Mouse (Mus musculus) retina, postnatal 1 day (tissue): ENCODE measurements around the gene Lca5l.
A peak's percentile ranks its signal among the peaks of the same experiment; 100 is the strongest.
"Not testable (repeated sequence)": the region's sequence is repeated elsewhere in the genome, so short reads cannot be mapped to it uniquely, and the experiment has no call there.

ENCODE experiments used
- DNase-seq: peaks from one replicate; pipeline ENCODE4 v3.0.0-alpha.2; 2012

Gene Lca5l

GRCm38 (mm10) chr16:96165723-96166264 is 26.3 kb downstream of the Lca5l start:
- DNase-seq = no peak

DNA sequence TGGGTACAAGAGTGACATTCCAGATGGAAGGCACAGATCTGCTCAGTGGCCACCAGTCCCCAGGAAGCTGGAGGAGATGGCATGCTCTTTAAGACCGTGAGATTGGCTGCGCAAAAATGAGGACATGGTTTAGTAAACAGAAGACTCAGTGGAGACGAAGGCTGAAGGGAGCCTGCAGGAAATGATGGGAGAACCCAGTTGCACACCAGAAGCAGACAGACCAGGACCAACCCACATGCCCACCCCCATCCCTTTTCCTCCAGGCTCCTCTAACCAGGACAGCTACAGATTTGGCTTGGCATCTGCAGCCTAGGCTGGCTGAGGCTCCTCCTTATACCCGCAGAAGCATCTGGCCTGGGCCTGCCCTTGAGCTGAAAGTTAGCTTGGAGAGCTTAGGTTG is 30.7 kb downstream of the Lca5l start:
- no peak for DNase-seq

DNA sequence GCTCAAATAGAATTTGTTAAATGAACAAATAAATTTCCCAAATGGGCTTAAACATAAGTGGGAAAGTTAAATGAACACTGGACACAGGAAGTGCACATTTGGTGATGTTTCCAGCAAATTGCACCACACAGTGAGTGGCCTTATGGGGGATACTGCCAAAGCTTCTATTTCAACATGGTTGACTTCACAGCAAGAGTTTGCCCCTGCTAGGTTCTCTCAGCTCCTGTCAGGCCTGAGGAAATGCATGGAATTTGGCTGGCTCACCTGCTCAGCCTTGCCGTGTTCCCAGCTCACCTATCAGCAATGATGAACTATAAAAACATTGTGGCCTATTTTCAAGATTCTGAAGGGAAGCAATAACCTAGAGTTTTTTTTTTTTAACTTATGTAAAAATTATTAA is 31.1 kb downstream of the Lca5l start:
- DNase-seq = no peak

DNA sequence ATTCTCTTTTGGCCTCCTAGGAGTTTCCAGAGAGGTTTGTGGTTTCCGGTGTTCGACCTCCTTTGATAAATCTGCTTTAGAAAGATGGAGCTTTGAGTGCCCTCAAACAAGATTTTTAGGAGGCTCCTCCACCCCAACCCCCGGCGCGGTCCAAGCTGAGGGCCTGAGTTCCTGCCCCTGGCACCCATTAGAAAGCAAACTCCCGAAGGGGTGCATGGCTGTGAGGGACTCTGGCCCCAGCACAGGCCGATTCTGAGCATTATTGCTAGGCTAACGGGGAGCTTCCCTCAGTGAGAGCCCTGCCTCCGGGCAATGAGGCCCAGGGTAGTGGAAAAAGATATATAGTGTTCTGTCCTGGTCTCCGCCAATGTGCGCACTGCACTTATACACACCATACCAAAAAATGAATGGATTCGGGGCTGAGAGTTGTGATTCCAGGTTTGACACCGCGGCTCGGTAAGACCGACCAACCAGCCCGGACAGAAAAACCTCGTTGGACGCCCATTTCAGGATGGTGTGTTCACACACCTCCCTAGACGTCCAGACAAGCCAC is 32.2 kb downstream of the Lca5l start:
- DNase-seq = no peak

DNA sequence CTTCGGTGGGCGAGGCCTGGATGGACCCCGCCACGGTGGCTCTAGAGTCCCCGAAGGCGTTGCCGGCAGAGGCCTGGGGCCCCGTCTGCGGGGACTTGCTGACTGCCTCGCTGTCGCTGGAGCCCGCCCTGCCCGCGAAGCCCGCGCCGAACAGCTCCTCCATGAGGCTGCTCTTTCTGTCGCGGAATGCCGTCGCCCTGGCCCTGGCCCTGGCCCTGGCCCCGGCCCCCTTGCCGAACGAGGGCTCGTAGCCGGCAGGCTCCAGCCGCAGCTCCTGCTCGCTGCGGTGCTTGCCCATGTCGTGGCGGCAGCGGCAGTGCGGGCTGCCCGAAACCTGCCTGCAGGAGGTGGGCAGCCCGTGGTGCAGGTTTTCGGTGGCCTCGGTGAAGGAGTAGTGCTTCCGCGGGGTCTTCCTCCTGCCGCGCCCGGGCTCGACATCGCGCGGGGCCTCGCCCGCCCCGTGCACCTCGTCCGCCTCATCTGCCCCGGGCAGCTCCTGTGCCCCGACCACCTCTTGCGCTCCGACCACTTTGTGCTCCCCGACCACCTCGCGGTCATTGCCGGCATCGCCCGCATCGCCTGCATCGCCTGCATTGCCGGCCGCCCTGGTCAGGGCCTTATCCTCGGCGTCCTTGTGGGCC is 32.9 kb downstream of the Lca5l start:
- peak; percentile 83 for DNase-seq

- DNase-seq = no peak
Measured at GRCm38 (mm10) chr16:96158511-96159080, 33.5 kb downstream of the Lca5l start.

DNA sequence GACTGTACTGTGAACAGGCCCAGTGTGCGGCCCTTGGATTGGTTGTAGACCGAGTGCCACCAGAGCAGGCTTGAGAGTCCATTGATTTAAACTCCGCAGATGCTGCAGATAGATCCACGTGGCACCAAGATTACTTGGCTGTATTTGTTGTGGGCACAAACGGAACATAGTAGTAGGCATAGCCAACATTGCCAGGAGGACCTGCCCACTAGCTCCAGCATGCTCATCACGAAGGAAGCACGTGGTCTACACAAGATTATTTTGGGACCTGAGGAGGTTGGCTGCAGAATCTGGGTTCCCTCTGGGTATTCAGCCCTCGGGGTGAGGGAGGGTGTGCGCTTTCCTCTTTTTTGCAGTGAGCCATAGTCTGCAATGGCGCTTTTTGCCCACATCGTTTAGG is 34.9 kb downstream of the Lca5l start:
- DNase-seq = no peak

DNA sequence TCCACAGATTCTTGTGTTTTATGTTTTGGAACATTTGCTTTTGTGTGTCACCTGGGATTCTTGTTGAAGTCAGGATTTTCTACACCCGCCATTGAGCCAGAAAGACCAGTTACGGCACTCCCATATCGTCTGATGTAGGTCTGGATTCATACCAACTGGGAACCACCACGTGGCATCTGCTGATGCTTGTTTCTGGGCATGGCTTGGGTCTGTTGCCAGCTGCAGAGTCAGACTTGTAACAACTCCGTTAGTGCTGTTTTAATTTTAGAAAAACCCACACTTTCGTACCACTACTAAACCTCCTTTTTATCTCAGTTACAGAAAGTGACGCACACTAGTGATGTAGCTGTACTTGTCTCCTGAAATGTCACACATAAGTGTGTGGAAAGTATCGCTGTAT is 36.1 kb downstream of the Lca5l start:
- no peak for DNase-seq

DNA sequence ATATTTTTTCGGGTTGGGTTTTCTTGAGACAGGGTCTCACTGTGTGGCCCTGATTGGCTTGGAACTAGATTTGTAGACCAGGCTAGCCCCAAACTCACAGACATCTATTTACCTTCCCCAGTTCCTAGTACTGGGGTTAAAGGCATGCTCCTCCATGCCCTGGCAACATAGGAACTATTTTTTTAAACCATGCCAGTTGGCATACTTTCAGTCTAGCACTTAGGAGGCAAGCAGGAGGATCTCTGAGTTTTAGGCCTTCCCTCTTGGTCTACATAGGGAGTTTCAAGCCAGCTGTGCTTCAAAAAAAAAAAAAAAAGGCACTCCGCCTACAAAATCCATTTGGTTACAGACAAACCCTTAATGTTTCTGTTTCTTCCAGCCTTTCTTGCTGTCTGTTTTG is 37.6 kb downstream of the Lca5l start:
- no peak for DNase-seq

- DNase-seq = peak; percentile 79
Measured at GRCm38 (mm10) chr16:96151551-96151950, 40.5 kb downstream of the Lca5l start.

DNA sequence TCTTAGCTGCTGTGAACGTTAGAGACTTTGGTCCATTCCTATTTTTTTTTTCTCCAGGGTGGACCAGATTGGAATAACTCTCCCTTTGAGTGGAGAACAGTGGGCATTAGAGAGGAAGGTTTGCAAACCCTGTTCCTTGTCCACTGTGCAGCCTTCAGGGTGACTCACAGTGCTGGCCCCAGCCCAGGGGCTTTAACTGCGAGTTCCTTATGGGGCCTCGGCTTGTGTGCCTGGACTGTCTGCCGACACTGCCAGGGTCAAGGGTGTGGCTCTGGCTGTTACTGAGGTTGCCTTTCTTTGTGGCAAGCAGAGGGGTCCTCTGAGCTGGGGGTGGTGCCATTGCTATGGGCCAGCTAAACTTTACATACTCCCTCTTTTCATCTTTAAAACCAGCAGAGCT is 41.1 kb downstream of the Lca5l start:
- DNase-seq = no peak

DNA sequence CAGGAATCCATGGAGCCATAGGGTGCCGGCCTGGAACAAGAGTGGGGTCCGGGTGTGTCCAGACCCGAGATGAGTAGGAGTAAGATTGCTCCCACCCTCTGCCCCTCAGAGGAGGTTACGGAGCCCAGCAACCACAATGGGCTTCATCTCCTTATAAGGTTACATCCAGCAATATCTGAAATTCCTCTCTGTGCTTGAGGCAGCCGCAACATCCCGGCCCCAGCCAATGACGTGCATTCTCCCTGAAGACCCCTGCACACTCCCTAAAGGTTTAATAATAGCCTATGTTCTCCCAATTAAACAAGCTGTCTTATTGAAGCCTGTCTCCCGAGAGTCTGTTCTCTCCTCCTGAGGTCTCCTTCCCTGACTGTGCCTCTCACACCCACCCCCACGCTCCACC is 42.8 kb downstream of the Lca5l start:
- DNase-seq = no peak

DNA sequence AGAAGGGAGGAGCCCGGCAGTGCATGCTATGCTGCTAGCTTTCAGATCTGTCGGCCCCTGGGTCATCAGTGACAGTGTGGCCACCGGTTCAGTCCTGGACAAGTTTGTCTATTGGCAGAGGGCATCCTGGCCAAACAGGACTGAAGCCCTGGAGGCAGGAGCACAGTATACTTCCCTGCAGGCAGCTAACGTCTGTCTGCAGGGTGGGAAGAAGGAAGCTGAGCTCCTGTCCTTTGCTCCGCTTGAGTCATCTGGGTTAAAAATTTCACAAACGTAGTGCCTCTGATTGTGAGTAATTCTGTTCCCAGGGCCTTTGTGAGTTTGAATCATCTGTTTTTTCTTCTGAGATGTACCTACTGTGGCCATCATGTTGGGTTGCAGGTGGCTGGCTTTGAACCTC is 43.2 kb downstream of the Lca5l start:
- DNase-seq = no peak

DNA sequence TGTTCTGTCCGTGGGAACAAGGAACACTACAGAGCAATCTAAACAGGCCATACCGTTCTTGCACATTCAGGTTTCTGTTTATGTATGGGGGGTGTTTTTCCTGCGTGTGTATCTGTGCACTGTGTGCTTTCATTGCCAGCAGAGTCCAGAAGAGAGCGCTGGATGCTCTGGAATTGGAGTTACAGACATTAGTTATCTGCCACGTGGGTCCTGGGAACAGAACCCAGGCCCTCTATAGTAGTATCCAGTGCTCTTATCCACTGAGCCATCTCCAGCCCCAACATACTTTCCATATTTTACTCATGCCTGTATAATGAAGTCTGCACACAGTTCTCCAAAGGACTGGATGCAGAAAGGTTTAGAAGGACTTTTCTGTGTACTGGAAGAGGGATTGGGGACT is 46.3 kb downstream of the Lca5l start:
- no peak for DNase-seq

GRCm38 (mm10) chr16:96145110-96145800 is 46.8 kb downstream of the Lca5l start, which contains the start of gene Wrb:
Wrb (plus strand) TSS chr16:96145407.
- peak; percentile 99 for DNase-seq

DNA sequence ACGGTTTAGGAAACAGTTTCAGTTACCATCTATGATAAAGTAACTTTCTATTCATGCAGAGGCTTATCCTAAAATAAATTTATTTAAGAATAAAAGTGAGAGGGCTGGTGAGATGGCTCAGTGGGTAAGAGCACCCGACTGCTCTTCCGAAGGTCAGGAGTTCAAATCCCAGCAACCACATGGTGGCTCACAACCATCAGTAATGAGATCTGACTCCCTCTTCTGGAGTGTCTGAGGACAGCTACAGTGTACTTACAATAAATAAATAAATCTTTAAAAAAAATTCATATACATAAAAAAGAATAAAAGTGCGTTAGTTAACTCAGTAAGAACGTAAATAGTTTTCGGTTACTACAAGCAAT is 47.3 kb downstream of the Lca5l start:
- not testable (repeated sequence) for DNase-seq

DNA sequence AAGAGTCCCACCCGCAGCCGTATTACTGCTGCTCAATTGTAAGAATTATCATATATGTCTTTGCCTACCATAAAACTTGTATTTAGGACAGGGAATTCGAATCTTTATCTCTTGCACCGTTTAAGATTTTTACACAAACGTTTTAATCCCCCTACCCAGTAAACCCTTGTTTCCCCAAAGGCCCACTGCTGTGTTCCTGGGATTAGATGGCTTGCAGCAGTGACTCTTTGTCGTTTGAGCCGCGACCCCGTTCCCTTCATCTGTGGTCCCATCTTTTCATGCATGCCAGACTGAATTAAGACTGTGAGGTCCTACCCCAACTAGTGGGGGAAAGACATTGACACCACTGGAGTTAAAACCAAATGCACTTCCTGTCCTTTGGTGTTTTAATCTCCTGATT is 63.6 kb downstream of the Lca5l start:
- peak; percentile 32 for DNase-seq

- peak; percentile 99 for DNase-seq
Measured at GRCm38 (mm10) chr16:96127657-96128344, 64.3 kb downstream of the Lca5l start, which contains the start of gene Hmgn1. Hmgn1 (minus strand) TSS chr16:96127729.

DNA sequence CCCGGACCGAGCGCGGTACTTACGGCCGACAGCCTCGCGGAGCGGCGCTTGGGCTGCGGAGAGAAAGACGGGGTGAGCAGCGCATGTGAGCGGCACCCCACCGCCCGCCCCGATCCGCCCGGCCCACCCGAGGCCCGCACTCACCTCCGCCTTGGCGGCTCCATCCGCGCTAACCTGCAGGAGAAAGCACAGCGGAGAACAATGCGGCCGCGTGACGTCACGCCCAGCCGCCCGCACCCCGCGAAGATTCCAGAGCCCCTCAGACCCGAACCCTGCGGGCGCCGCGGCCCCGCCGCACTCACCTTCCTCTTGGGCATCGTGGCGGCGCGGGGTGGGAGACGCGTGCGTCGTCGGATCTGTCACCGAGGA is 64.8 kb downstream of the Lca5l start:
- DNase-seq = no peak

DNA sequence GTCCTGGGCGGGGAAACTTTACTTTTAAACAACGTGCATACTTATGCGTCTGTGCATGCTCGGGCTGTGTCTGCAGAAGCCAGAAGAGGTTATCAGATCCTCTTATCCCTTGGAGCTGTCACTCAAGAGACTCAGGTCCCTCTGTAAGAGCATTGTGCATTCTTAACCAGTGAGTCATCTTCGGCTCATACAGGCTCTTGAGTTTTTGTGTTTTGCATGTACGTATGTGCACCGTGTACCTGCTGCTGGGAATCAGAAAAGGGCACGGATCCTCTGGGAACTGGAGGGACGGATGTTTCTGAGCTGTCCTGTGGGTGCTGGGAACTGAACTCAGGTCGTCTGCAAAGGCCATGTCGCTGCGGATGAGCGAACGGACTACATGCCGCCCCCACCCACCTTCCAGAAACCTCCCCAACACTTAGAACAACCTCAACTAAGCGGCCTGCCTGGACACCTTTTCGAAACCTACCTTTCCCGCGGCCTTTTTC is 65.3 kb downstream of the Lca5l start:
- DNase-seq = peak; percentile 41

GRCm38 (mm10) chr16:96120022-96120623 is 71.9 kb downstream of the Lca5l start:
- DNase-seq = no peak

DNA sequence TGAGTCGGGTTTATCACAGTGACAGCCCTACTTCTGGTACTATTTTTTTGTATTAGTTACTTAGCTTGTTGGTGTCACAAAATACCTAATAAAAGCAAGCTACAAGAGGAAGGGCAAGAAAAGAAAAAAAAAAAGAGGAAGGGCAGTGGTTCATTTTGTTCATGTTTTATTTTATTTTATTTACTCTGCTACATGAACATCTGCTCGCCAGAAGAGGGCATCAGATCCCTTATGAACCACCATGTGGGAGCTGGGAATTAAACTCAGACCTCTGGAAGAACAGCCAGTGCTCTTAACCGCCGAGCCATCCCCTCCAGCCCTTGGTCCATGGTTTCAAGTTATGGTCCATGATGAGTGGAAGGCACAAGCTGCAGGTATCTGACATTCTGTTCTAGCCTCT is 77.3 kb downstream of the Lca5l start:
- DNase-seq = no peak

DNA sequence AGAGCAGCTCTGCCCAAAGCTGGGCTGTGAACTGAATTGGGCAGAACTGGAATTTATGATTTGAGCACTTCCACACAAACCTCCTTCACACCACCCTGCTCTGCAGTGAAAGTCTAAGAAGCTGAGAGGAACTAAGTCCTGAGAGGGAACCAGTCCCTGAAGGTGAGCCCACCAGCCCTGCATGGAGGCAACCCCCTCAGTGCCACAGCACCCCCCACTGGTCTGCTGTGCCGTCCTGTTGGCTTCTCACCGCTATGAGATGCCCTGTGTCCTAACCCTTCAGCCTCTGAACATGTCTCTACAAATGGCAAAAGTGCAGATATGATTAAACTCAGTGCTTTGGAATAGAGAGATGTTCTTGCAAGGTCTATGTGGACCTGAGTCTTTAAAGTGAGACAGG is 79.3 kb downstream of the Lca5l start:
- DNase-seq = no peak
